Mouse (Mus musculus) gastrocnemius, postnatal 36 days (tissue): ENCODE measurements around the gene Crygb. TPM values are rescaled to one million over a fixed set of nuclear protein-coding genes. Genes with fewer than 3 reads are reported as not detected.

ENCODE experiments used
- DNase-seq, 2 experiments: peaks; one replicate each; pipeline ENCODE4 v3.0.0; 2022
- intact Hi-C: fragments of 180-260 bp; cut with DNase I; formaldehyde crosslinking; loops from one replicate; pipeline ENCODE4 v1.15.1; 2025
- long read RNA-seq, 2 experiments: library from polyadenylated mRNA; stranded (forward); transcript quantifications; one replicate each; pipeline ENCODE4 v2.0.0; 2021
- total RNA-seq, 2 experiments: library from RNA; stranded (reverse); gene quantifications; 2 replicates each; pipeline ENCODE4 v1.2.3; 2021

Crygb gene
- not detected for total RNA-seq
- long read RNA-seq, experiment 1, result 0 reads
- long read RNA-seq, experiment 2, result 0 reads

DNA sequence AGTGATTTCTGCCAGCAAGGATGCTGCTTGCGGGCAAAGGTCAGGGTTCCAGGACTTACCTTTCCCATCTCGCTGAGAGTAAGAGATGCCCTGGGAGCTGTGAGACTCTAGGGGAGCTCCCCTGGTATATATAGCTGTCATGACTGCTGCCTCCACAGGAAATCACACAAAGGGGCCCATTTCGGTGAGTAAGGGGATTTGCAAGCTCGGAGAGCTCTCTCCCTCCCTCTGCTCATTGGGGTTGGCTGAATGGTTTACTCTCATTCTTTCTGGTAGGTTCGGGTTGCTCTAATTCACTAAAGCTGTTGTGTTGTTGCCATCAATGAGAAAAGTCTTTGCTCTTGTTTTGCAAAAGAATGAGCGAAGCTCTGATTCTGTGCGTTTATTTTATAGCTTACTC is at the start of gene Crygb:
Gene Crygb, minus strand, starts transcription at position 101 of the 400 bp plus-strand sequence.
- DNase-seq, result no peak

DNA sequence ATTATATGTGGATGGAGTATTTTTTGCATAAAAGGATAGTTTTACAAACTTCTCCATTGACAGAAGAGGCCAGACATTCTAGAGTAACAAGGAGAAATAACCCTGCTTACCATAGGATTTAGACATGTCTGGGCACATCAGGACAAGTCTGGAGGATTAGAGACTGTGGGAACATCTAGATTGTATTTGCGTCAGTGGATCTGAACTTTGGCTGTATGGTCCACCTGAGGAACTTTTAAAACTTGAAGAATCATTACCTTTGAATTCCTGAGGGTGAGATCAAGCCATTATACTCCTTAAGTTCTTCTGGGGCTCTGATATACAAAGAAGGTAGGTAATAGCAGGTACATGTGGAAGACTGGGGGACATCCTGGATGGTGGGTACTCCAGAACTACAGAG is 49.6 kb upstream of the Crygb start:
- intact Hi-C loops, result no loop called here
- DNase-seq, result no peak

More for the DNA sequence above, at the start of gene Crygb:
- intact Hi-C loops, result no loop called here

DNA sequence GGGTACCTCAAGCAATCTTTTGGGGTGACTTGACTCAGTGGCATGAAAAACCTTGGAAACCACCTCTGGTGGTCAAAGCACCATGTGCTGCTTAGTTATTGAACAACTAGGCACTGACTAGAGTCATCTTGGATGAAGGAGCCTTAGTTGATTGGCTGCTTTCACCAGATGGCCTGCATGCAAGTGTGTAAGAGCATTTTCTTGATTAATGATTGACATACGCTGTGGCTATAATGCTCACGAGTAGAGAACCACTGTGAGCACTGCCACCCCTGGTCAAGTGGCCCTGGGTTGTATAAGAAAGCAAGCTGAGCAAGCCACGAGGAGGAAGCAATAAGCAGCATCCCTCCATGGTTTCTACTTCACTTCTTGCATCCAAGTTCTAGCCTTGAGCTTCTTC is 48.1 kb upstream of the Crygb start:
- intact Hi-C loops, result no loop called here
- no peak for DNase-seq

DNA sequence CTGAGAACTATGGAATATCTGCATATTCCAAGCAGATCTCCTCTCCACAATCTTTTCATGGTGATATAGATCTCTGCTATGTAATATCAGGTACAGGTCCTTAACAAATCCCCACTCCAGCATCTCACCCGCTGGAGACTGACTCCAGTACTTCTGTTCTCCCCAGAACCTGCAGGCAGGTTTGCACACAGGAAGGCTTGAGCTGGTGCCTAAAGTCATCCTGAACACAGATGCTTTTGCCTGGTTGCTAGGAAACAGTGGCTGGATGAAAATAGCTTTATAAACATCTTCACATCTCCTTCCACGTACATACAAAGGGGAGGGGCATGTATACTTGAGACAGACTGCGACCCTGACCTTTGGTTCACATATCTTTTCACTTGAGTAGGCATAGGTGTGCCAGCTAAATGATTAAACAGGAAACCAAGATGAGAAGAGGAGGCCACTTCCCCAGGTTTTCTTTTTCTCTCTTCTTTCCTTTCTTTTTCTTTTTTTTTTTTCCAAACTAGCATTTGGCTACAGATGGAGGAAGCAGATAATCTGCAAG is 47.6 kb upstream of the Crygb start:
- DNase-seq, result no peak
- intact Hi-C loops, result no loop called here

DNA sequence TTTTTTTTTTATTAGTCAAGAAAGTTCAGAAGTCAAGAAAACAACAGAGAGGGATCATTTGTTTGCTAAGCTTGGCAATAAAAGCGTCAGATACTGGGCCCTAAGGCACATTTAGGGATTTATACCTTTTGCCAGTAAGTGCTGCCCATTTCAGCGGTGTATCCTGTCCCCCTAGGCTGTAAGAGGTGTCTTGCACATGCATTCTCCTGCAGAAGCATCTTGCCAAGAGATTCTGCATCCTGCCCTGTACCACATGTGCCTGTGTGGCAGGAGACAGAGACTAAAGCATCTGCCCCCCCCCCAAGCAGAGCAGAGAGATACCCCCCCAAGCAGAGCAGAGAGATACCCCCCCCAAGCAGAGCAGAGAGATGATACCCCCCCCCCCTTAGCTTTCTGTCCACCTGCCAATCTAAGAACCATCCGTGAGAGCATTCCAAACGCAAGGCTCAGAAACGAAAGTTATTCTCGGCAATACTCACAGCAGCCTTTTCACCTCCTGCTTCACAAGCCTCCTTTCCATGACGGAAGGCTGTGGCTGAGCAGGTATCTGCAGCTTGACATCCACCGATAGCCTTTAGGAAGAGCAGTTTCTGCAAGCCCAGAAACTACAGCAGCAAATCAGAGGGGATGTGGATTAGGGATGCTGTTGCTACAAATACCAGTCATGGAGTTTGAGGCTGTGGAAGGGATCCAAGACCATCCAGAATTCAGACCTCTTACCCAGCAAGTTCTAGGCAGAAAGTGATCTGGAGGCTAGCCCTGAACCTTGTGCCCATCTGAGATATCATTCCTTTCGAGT is 40.7 kb upstream of the Crygb start, which contains the start of gene D630023F18Rik:
Gene D630023F18Rik, minus strand, starts transcription at position 641 of the 799 bp plus-strand sequence.
- DNase-seq, result no peak
- intact Hi-C loops, result no loop called here

DNA sequence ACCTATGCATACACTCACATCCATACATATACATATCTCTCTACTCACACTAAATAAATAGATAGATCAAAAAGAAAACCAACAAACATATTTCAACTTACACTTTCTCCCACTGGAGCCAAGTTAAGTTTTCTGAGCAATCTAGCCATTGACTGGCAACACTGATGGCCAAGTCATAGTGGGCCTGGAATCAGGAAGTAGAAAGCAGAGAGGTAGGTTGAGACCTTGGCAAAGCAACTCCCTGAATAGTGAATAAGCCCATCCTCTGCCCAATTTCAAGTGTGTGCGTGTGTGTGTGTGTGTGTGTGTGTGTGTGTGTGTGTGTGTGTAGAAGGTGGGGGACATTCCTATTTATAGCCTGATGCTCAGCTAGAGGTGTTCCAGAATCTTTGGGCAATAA is 37.4 kb upstream of the Crygb start, which contains the start of gene Gm28845:
Gene Gm28845, minus strand, starts transcription at position 121 of the 400 bp plus-strand sequence.
- intact Hi-C loops, result no loop called here
- no peak for DNase-seq

DNA sequence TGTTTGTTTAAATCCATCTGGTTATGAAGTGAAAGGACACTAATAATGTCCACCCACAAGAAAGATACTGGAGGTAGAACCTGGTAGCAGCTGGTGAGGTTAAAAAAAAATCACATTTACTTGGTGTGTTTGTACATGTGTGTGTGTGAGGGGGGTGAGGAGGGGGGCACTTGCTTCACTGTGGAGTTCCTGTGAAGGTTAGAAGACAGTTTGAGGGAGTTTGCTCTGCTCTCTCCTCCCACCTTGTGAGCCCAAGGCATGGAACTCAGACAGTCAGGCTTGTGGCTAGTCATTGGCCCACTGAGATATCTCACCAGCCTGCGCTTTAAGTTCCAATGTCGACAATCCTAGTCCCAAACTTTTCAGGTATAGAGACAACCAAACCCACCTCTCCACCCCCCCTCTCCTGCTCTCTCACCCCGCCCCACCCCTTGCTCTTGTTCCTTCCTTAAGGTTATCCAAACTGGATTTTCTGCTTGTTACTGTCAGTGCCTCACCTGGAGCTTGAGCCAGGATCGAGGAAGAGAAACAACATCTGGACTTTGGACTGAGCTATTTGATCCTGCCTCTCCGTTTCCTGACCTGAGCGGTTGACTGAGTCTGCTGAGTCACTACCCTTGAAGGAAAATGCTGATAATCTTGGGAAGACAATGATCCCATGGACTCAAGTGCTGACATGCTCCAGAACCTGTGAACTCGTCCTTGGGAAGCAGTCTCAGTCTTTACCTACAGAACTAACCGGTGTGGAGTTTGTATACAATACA is 36.2 kb upstream of the Crygb start:
- intact Hi-C loops, result no loop called here
- no peak for DNase-seq

DNA sequence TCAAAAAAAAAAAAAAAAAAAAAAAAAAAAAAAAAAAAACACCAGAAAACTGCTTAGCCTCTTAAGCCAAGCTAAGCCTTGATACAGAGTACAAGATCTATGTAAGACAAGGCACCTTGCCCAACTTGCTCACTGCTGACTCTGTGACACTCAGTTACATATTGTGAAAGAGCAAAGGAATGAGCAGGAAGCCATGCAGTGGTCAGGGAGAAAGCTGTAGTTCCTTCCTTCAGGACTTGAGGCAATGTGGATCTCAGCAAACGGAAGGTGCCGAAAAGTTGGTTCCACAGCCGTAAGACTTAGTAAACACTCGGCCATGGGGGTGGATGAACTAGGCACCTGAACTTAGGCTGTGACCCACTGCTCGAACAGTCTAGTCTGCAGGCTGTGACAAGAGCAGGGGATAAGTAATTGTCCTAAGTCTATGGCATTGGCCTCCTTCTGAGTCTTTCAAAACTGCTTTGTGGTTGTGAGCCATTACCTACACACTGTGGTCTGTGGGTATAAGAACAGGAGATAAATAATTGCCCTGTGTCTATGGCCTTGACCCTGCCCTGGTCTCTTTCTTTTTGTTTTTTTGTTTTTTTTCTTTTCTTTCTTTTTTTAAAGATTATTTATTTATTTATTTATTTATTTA is 31.6 kb upstream of the Crygb start:
- DNase-seq, result no peak
- intact Hi-C loops, result loop anchor here (5.0 kb wide), 1 partner anchor 49 kb away; no protein-coding TSS in a partner anchor

DNA sequence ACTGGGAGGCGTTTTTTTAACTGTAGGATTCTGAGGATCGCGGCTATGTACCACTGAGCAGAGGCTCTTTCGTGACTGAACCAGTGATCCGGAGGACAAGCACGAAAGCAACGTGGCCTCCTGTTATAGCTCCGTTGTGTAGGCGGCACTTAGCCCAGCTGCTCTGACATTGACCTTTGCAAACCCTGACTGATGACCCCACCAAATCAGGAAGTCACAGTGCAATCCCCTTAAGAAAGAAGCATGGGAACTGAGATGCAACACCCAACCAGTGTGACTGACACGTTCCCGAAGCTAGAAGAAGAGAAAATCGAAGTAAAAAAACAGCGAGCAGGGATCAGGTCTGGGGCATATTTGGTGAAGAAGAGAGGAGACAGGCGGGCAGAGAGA is 30.7 kb upstream of the Crygb start:
- no peak for DNase-seq
- intact Hi-C loops, result loop anchor here (5.0 kb wide), 1 partner anchor 49 kb away; no protein-coding TSS in a partner anchor

DNA sequence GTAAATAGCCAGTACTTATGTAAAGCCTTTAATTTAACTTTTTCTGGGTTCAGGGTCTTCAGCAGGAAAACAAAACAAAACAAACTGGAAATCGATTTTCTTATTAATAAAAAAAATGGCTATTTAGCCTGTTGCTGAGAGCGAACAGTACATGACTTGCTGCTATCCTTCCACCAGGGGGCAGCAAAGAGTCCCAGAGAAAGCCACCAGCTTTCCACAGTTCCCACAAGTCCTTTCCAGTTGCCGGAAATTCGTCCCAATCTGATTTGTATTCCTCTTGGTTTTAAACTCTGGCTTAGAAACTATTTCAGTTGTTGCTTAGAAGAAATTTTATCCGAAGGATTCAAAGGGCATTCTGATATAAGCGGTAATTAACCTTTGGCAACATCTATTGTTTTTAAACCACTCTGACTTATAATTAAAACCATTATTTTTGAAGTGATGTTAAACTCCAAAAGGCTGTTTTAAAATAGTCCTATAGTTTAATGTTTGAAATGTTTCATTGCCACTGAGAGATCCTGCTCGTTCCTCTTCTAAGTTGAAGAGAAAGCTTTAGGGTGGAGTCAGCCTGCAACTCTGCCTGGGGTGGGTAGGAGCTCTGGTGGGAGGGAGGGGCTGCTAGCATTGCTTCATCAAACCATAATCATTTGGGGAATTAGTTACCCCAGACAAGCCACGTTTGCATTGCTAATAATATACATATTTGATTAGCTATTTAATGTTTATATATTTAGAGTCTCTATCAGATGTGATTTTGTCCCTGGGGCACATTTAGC is 30.1 kb upstream of the Crygb start:
- peak in 1 of 2 experiments; percentile 65 for DNase-seq
- intact Hi-C loops, result loop anchor here (5.0 kb wide), 1 partner anchor 50 kb away; no protein-coding TSS in a partner anchor

DNA sequence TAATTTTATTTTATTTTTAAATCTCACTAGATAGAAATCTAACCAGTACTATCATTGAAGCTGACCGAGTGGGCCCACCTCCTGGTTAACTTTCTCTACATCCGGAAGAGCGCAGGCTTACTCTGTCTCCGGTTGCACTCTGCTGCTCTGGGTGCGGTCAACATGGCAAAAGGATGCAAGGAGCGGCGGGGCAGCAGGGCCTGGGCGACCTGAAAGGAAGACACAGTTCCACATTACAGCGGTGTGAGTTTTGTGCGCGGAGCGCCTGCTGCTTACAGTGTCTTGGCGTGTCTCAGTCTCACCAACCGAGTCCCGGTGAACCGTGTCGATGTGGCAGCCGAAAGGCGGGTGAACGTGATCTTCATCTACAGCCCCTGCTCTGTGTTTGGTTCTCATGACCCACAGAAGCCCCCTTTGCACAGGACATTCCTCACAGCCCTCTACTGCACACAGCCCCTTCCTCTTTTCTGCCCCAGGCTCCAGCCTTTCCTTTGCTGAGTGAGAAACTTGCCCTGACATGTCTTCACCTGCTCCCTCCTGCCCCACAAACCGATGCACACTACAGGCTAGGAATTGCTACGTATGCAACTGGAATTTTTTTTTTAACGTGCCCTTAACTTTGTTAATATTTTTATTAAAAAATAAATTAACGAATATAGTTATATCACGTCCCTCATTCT is 27.8 kb upstream of the Crygb start:
- no peak for DNase-seq
- intact Hi-C loops, result loop anchor here (5.0 kb wide), 1 partner anchor 52 kb away; no protein-coding TSS in a partner anchor

DNA sequence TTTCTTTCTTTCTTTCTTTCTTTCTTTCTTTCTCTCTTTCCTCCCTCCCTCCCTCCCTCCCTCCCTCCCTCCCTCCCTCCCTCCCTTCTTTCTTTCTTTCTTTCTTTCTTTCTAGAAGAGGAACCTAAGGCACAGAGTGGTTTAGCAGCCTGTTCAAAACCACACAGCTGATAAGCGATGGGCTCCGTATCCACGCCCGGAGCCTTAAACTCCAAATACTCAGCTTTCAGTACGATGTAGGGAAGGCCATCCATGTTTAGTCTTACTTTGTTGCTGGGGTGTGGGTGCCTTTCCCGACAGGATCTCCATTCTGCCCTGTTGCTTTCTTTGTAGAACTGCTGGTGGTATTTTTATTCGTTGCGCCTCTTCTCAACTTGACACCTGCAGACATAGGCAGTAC is 27.1 kb upstream of the Crygb start:
- intact Hi-C loops, result no loop called here

DNA sequence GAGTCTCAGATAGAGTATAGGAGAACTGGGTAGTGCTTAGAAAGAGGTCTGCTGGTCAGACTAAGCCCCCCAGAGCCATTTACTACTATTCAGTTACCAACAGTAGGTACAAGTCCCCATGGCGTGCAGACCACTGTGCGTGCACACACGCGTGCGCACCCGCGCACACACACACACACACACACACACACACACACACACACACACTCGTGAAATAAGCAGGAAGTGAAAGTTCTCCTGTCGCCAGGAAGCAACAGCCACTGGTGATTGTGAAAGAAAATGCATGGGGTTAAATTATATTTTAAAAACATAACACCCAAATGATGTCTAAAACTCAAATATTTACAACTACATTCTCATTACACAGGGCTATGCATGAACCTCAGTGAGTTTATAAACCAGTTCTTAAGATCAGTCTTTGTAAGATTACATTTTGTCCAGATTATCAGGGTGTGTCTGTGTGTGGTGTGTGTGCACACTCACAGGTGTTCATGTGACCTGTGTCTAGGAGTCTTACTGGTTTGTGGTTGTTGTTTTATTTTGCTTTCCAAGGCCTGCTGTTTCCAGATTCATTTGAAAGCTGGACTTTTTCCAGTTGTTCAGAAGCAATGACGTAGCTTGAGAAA is 25.7 kb upstream of the Crygb start:
- intact Hi-C loops, result no loop called here
- no peak for DNase-seq

More for the DNA sequence above, 27.1 kb upstream of the Crygb start:
- no peak for DNase-seq

DNA sequence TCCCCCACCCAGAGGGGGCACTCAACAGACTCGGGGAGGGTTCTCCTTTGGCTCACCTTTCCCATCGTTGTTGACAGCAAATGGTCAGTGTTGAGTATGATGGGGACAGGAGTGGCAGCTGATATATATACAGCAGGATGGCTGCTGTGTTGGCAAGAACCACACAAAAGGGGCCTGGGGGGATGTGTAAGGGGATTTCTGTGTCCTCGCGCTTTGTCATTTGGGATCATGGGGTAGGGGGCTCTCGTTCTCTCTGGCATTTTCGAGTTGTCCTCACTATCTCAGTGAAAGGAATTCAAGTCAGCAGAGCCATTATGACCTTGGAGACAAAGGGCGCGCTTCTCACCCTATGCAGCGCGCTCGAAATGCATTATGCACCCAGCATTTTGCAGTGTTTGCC is 21.2 kb upstream of the Crygb start, which contains the start of gene Cryga:
Gene Cryga, minus strand, starts transcription at position 101 of the 400 bp plus-strand sequence.
- no peak for DNase-seq
- intact Hi-C loops, result no loop called here

DNA sequence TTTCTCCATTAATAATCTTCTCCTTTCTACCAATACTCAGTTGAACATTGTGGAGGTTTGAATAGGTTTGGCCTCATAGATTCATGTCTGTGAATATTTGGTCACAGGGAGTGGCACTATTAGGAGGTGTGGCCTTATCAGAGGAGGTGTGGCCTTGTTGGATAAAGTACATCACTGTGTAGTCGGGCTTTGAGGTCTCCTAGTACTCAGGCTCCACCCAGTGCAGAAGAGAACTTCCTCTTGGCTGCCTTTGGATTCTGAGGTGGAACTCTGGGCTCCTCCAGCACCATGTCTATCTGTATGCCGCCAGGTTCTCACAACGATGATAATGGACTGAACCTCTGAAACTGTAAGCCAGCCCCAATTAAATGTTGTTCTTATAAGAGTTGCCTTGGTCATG is 14.9 kb upstream of the Crygb start:
- intact Hi-C loops, result no loop called here
- DNase-seq, result no peak

DNA sequence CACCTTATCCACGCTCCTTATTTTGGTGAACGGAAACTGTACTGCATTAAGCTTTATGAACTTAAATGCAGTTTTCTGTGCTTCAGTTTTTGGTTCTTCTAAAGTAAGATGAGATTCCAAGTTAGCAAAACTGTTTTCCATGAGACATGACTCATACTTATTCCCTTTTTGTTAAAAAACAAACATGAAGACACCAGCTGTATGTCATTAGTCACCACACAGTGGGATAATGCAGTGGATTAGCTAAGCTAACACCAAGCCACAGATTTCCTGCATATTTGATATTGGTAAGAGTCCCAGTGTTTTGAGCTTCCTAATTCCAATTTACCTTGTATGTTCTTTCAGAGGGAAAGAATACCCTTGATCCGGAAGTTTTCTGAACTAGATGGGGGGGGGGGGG is 9.5 kb upstream of the Crygb start:
- no peak for DNase-seq
- intact Hi-C loops, result no loop called here

DNA sequence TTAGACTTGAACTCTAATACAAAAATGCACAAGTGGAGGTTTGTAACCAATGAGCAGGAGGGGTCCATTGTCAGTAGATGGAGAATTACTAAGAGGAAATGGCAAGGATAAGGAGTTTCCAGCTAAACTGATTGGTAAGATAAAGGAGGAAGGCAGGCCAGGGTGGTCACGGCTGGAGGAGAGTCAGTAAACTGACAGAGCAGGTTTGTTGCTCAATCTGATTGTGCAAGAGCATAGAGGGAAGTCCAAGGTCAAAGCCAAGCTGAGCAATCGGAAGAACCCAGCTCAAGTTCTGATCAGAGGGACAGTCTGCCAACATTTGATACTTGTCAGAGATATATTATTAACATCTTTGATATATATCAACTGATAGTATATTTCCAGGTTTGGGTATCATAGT is 8.3 kb upstream of the Crygb start:
- DNase-seq, result peak in 1 of 2 experiments; percentile 11
- intact Hi-C loops, result no loop called here

DNA sequence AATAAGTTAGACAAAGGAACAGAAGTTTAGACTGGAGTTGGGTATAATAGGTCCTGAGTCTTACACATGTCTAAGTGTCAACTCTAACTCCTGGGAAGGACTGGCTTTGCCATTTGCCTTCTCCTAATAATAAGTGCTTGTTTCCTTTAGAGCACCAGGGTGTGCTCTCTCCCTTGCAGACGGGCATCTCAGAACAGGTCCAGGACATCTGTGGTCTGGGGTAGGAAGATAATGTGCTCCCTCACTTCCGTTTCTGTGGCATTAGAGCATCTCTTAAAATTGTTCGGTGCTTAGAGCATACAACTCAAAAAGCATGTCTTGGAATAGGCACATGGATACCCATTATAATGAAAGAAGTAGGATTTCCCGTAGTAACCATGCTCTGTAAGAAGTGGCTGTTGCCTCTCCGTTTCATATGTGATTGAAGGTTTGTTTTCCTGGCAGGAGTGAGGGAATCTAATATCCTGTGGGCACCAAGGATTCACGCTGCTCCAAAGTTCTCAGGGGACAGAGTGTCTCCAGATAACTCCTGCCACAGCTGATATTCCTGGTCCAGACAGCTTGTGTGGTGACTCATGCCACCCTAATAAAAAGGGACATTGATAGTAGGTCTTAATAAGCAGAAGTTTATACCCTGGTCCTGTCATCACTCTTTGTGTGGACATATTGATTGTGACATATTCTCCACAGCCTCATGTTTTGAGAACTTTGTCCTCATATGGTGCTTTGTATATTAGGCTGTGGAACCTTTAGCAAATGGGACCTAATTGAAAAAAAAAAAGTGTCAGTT is 6.7 kb upstream of the Crygb start:
- DNase-seq, result no peak
- intact Hi-C loops, result no loop called here
